Mouse (Mus musculus): ENCODE results near the gene Myo5c. TPM values are rescaled to one million over a fixed set of nuclear protein-coding genes. Genes with fewer than 3 reads are reported as not detected.

Gene Myo5c
- polyA plus RNA-seq, 1 experiment, result not detected

DNA sequence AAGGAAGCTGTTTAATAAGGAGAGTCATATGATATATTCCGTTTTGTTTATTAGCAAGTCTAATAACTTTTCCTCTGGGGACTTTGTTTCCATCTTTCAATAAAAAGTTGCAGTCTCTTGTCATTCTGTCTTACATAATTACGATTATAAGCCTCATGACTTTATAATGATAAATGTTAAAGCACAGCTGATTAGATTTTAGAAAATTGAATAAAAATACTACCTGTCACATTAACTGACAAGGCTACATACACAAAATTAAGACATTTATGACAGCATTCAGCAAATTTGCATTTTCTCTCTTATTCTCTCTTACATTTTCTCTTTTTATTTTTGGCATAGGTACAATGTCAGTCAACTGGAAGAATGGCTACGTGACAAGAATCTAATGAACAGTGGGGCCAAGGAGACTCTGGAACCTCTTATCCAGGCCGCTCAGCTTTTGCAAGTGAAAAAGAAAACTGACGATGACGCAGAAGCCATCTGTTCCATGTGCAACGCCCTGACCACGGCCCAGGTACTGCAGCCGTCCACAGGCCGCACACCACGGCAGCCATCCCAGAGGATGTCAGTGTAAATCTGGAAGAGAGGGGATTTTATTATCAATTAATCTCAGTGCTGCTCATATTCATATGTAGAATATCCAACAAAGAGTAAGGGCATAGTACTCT is 16.9 kb upstream of the Myo5c start:
- TF ChIP-seq CTCF (IDR thresholded peaks at IDR 0.05; ENCODE audit: insufficient read depth, low read depth, low read length), result no peak
- no peak for TF ChIP-seq POLR2A (IDR thresholded peaks at IDR 0.05; ENCODE audit: insufficient read depth, low read depth, low read length)
- Histone ChIP-seq H3K27ac (ENCODE audit: insufficient read depth, low read depth, low read length) (no peak overlapping the region), H3K4me3 (ENCODE audit: insufficient read depth, low read depth, low read length) (no peak overlapping the region), H3K4me1 (ENCODE audit: control insufficient read depth, insufficient read depth, low read length) (peaks cover under 1% of the 10 kb centered on the region; the same call in 1 of the 2 replicates)
- 71% methylated on average over 11 of the region's 11 CpGs for WGBS

DNA sequence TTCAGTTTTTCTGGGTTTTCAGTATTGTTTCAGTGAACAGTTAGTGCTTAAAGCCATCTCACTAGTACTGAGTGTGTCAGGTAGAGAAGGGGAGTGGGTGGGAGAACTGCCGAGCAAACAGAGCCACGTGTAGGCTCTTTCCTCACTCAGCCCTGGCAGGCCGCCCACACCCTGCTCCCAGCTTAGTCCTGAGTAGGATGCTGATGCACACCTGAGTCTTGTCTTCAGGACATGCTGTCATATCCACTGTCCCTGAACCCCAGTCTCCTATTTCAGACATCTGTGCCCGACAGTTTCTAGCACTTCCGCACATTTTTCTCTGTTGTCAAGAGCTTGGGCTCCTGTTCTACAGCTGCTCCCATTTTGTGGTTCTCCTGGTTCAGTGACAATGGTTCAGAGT is 11.9 kb upstream of the Myo5c start:
- 47% methylated on average over 5 of the region's 5 CpGs for WGBS
- Histone ChIP-seq H3K4me1 (ENCODE audit: control insufficient read depth, insufficient read depth, low read length) (peaks cover 8% of the 10 kb centered on the region; the same call in 1 of the 2 replicates), H3K4me3 (ENCODE audit: insufficient read depth, low read depth, low read length) (no peak overlapping the region), H3K27ac (ENCODE audit: insufficient read depth, low read depth, low read length) (no peak overlapping the region)
- TF ChIP-seq POLR2A (IDR thresholded peaks at IDR 0.05; ENCODE audit: insufficient read depth, low read depth, low read length), result no peak
- TF ChIP-seq CTCF (IDR thresholded peaks at IDR 0.05; ENCODE audit: insufficient read depth, low read depth, low read length), result no peak

DNA sequence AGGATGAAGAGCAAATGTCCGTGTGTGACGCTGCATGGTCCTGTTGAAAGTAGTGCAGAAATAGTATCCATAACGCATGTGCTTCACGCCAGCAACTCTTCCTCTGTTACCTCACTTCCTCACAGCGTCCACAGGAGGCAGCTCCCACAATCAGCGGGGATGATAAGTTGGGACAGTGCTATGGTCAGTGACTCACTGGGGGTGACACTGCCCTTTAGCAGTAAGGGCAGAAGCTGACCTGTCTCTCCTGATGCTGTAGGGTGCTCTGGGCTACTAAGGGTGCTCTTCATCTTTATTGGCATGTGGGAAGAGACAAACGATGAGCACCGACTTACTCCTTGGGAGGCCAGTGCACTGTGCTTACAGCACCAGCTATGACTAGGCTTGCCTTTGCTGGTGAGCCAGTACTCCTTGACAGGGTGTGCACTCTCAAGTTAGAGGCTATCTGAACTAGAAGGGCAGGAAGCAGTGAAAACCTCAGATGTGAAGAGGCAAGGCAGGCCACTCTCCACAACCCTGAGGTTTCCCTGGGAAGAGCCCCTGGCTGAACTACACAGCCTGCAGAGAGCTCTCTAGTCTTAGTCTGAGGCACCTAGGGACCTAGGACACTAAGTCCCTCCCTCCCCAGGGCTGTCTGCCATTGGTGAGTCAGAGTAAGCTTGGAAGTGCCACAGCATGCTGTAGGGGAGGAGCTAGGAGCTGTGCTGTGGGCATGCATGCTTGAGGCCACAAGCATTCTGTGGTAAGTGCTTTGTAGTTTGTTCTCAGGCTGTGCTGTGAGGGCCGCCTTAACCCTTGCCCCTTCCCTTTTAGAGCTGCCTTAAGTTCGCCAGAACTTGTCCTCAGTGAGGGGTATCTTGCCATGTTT is 10.2 kb upstream of the Myo5c start:
- Histone ChIP-seq H3K4me3 (ENCODE audit: insufficient read depth, low read depth, low read length) (no peak overlapping the region), H3K27ac (ENCODE audit: insufficient read depth, low read depth, low read length) (no peak overlapping the region), H3K4me1 (ENCODE audit: control insufficient read depth, insufficient read depth, low read length) (peaks cover 8% of the 10 kb centered on the region; the same call in 1 of the 2 replicates)
- TF ChIP-seq POLR2A (IDR thresholded peaks at IDR 0.05; ENCODE audit: insufficient read depth, low read depth, low read length) (no peak), CTCF (IDR thresholded peaks at IDR 0.05; ENCODE audit: insufficient read depth, low read depth, low read length) (no peak)
- WGBS, result 78% methylated on average over 10 of the region's 10 CpGs

DNA sequence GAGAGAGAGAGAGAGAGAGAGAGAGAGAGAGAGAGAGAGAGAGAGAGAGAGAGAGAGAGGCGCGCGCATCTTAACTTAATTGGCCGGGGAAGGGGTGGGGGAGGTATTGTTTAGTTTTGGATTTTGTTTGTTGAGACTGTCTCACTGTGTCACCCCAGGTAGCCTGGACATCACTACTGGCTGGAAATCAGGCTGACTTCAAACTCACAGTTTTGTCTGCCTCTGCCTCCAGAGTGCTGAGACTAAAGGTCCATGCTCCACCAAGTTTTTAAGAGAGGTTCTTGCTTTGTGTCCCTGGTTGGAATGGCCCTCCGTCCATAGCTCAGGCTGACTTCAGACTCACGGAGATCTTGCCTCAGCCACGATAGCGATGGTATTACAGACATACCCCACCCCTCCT is 1.0 kb downstream of the Myo5c start:
- TF ChIP-seq POLR2A (IDR thresholded peaks at IDR 0.05; ENCODE audit: insufficient read depth, low read depth, low read length) (no peak), CTCF (IDR thresholded peaks at IDR 0.05; ENCODE audit: insufficient read depth, low read depth, low read length) (no peak)
- Histone ChIP-seq H3K27ac (ENCODE audit: insufficient read depth, low read depth, low read length) (no peak overlapping the region), H3K4me1 (ENCODE audit: control insufficient read depth, insufficient read depth, low read length) (peaks cover 15% of the 10 kb centered on the region), H3K4me3 (ENCODE audit: insufficient read depth, low read depth, low read length) (no peak overlapping the region)
- 83% methylated on average over 8 of the region's 8 CpGs for WGBS

DNA sequence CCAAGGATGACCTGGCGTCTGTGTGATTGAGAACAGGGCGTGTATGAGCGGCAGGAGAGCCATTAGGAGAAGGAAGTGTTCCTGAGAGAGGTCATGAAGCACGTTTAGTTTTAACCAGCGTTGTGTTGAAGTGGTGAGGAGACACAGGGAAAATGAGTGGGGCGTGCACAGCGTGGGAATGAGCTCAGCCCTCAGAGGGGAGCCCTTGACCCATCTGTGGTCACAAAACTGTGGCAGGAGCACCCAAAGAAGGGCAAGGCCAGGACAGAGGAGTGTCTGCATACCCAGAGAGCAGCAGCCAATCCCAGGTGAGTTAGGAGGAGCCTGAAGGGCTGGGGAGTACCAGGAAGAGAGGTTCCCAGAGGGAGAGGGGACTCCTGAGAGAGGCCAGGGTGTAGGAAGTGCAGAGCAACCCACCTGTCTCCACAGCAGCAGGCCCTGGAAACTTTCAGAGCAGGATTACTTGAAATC is 2.5 kb downstream of the Myo5c start:
- TF ChIP-seq POLR2A (IDR thresholded peaks at IDR 0.05; ENCODE audit: insufficient read depth, low read depth, low read length) (no peak), CTCF (IDR thresholded peaks at IDR 0.05; ENCODE audit: insufficient read depth, low read depth, low read length) (no peak)
- peaks cover 15% of the 10 kb centered on the region for H3K4me1 ChIP-seq (ENCODE audit: control insufficient read depth, insufficient read depth, low read length)
- 75% methylated on average over 7 of the region's 7 CpGs for whole genome bisulfite sequencing
- no peak overlapping the region for H3K4me3 ChIP-seq (ENCODE audit: insufficient read depth, low read depth, low read length)
- no peak overlapping the region for H3K27ac ChIP-seq (ENCODE audit: insufficient read depth, low read depth, low read length)

DNA sequence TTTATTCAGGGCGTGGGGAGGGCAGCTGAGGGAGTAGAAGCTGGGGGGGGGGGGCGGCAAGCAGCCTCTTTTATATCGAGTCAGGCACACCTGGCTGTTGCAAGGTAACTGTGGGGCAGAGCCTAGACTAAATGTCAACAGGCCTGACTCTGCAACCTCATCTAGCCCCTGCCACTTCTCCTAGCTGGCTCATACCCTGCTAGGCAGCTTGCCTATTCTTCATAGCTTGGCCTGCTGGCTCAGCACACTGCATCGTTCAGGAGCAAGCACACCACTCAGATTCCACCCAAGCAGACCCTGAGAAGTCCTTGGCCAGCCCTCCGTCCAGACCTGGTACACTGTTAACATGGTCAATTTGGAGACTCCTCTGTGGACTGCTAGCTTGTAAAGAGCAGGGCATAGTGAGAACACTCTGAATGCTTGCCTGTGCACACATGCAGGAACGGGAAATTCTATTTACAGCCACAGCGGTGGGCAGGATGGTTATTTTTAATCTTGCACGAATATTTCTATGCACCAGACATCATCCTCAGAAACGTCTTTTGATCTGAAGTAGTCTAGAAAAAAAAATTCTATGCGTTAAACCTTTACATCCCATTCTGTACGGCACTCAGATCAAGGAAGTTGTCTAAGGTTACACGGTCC is 3.3 kb downstream of the Myo5c start:
- WGBS, result 58% methylated on average over 12 of the region's 12 CpGs
- TF ChIP-seq POLR2A (IDR thresholded peaks at IDR 0.05; ENCODE audit: insufficient read depth, low read depth, low read length) (no peak), CTCF (IDR thresholded peaks at IDR 0.05; ENCODE audit: insufficient read depth, low read depth, low read length) (no peak)
- peaks cover 15% of the 10 kb centered on the region for H3K4me1 ChIP-seq (ENCODE audit: control insufficient read depth, insufficient read depth, low read length)
- H3K4me3 ChIP-seq (ENCODE audit: insufficient read depth, low read depth, low read length), result no peak overlapping the region
- no peak overlapping the region for H3K27ac ChIP-seq (ENCODE audit: insufficient read depth, low read depth, low read length)

DNA sequence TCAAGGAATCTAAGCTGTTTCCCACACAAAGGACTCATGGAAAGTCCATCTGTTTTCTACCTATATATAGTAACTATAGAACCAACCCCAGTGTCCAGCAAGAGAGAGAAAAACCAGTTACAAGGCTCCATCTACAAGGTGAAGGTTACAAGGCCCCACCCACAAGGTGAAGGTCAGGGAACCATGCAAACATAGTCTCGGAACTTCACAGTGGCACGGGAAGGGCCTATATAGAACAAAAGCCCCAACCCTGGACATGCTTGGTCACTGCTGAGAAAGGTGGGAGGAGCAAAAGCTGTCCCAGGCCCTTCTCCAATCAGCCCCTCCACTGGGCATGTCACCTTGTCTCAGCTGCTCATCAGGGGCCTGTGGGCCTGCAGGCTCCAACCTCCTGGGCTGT is 3.9 kb downstream of the Myo5c start:
- Histone ChIP-seq H3K27ac (ENCODE audit: insufficient read depth, low read depth, low read length) (no peak overlapping the region), H3K4me1 (ENCODE audit: control insufficient read depth, insufficient read depth, low read length) (peaks cover 15% of the 10 kb centered on the region), H3K4me3 (ENCODE audit: insufficient read depth, low read depth, low read length) (no peak overlapping the region)
- 84% methylated on average over 2 of the region's 2 CpGs for WGBS
- TF ChIP-seq POLR2A (IDR thresholded peaks at IDR 0.05; ENCODE audit: insufficient read depth, low read depth, low read length) (no peak), CTCF (IDR thresholded peaks at IDR 0.05; ENCODE audit: insufficient read depth, low read depth, low read length) (no peak)

DNA sequence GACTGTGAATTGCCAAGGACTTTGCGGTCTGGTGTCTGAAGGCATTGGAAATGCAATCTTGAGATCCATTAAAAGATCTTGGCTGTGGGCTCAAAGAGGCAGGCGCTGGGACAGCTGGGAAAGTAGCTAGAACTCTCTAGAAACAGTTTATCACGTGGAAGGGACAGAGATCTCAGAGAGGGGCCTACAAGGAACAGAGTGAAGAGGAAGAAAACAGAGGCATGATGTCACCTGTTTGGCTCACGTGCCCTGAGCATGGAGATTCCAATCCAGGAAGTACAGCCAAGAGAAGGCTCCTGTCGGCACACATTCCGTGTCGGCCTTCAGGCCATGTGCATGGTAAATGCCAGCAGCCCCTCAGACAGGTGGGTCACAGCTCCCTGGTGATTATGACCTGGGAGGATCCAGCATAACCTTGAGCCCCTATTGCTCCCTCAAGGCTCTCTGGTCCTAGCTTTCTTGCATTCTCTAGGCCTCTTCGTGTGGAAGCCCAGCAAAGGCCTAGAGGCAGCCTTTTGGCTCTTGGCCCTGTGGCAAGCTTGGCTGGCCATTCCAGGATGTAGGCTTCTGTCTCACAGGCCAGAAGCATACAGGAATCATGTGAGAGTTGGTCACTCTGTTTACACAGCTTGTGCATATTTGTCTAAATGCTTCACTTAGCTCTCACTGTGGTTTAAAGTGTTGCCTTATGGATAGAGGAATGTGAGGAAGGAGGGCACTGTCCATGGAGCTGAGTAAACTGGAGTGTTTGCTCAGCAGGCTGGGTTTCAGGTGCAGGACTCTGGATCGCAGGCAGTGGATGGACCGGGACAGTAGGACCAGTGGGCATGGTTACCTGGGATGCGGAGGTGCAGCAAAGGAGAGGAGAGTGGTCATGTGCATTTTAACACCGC is 4.8 kb downstream of the Myo5c start:
- Histone ChIP-seq H3K4me1 (ENCODE audit: control insufficient read depth, insufficient read depth, low read length) (peaks cover 15% of the 10 kb centered on the region), H3K4me3 (ENCODE audit: insufficient read depth, low read depth, low read length) (no peak overlapping the region), H3K27ac (ENCODE audit: insufficient read depth, low read depth, low read length) (no peak overlapping the region)
- no peak for TF ChIP-seq POLR2A (IDR thresholded peaks at IDR 0.05; ENCODE audit: insufficient read depth, low read depth, low read length)
- no peak for TF ChIP-seq CTCF (IDR thresholded peaks at IDR 0.05; ENCODE audit: insufficient read depth, low read depth, low read length)
- WGBS, result 89% methylated on average over 12 of the region's 12 CpGs

All from olfactory bulb, adult 2 months (tissue).